Comparison of ENCODE assay signal across 8 mouse cellular contexts in genomic region chr11:109364337-109364736, GRCm38 (mm10). TPM values are rescaled to one million over a fixed set of nuclear protein-coding genes. Genes with fewer than 3 reads are reported as not detected.
DNase-seq lines count a peak whose midpoint lies in the region; ATAC-seq and TF ChIP-seq lines count a peak whose summit lies in the region.

No protein-coding gene starts in this region.

- H3K4me1 ChIP-seq in heart, embryonic 16.5 days (ENCODE audit: control insufficient read depth, insufficient read depth, low read length): peaks cover 64% of the 10 kb centered on the region
- H3K4me1 ChIP-seq in bone marrow macrophage, adult 2 months (ENCODE audit: control insufficient read depth, insufficient read depth, low read length): peaks cover 38% of the 10 kb centered on the region
- peaks cover 76% of the 10 kb centered on the region for H3K4me1 ChIP-seq in hindbrain, embryonic 13.5 days (replicated peaks)
- H3K4me1 ChIP-seq in midbrain, embryonic 11.5 days (ENCODE audit: control insufficient read depth, insufficient read depth, low read length): peaks cover 18% of the 10 kb centered on the region

- H3K9ac ChIP-seq in heart, embryonic 16.5 days (ENCODE audit: low read length): peak overlapping the region; percentile 61
- H3K9ac ChIP-seq in hindbrain, embryonic 13.5 days: peak overlapping the region; percentile 62
- 0 out of 2 replicates have a peak overlapping the region, but pooled peaks have one; percentile 26 for H3K9ac ChIP-seq in midbrain, embryonic 11.5 days (ENCODE audit: low read length)

- ATAC-seq in heart, embryonic 16.5 days (replicated peaks; ENCODE audit: extremely low read depth, insufficient read depth, low FRiP score): no peak
- ATAC-seq in hindbrain, embryonic 13.5 days (ENCODE audit: low FRiP score): no peak
- no peak for ATAC-seq in midbrain, embryonic 11.5 days (ENCODE audit: low FRiP score)
- no peak for ATAC-seq in CD4-positive, CD25-positive, alpha-beta regulatory T cell, adult 4 months
- no peak for ATAC-seq in megakaryocyte progenitor cell, adult 5-6 weeks (replicated peaks; ENCODE audit: poor library complexity)

- no peak for DNase-seq in heart, adult 11 months
- DNase-seq in midbrain, embryonic 11.5 days (ENCODE audit: low spot score, missing footprints): no peak
- DNase-seq in left cerebral cortex, adult 8-10 months (ENCODE audit: low spot score in 2 of 2): no peak

- no peaks in the 10 kb centered on the region for H3K27me3 ChIP-seq in heart, embryonic 16.5 days (ENCODE audit: control insufficient read depth, insufficient read depth, low read length)
- peaks cover 7% of the 10 kb centered on the region; the same call in 1 of the 2 replicates for H3K27me3 ChIP-seq in hindbrain, embryonic 13.5 days
- no peaks in the 10 kb centered on the region; the same call in 1 of the 2 replicates for H3K27me3 ChIP-seq in midbrain, embryonic 11.5 days (ENCODE audit: control insufficient read depth, insufficient read depth, low read length)

- no peaks in the 10 kb centered on the region for H3K9me3 ChIP-seq in heart, embryonic 16.5 days (replicated peaks; ENCODE audit: control insufficient read depth, low read length)
- no peaks in the 10 kb centered on the region for H3K9me3 ChIP-seq in hindbrain, embryonic 13.5 days
- H3K9me3 ChIP-seq in midbrain, embryonic 11.5 days (ENCODE audit: control insufficient read depth, low read length): no peaks in the 10 kb centered on the region

- H3K4me3 ChIP-seq in heart, embryonic 16.5 days (ENCODE audit: low read length): peak overlapping the region; percentile 32
- H3K4me3 ChIP-seq in bone marrow macrophage, adult 2 months (ENCODE audit: insufficient read depth, low read length): peak overlapping the region; percentile 55
- H3K4me3 ChIP-seq in hindbrain, embryonic 13.5 days: peak overlapping the region; percentile 95
- H3K4me3 ChIP-seq in midbrain, embryonic 11.5 days (ENCODE audit: low read depth, low read length): peak overlapping the region; percentile 77; the same call in 1 of the 2 replicates

- no peak for TF ChIP-seq POLR2A in bone marrow macrophage, adult 2 months (IDR thresholded peaks at IDR 0.05; ENCODE audit: borderline replicate concordance, low read depth, low read length)

- TF ChIP-seq CTCF in bone marrow macrophage, adult 2 months (IDR thresholded peaks at IDR 0.05; ENCODE audit: low read depth, low read length): no peak

- H3K4me2 ChIP-seq in heart, embryonic 16.5 days (ENCODE audit: low read depth, low read length): peak overlapping the region; percentile 66
- peak overlapping the region; percentile 82 for H3K4me2 ChIP-seq in hindbrain, embryonic 13.5 days
- peak overlapping the region; percentile 79 for H3K4me2 ChIP-seq in midbrain, embryonic 11.5 days

- peaks cover 8% of the 10 kb centered on the region for H3K36me3 ChIP-seq in heart, embryonic 16.5 days (ENCODE audit: control insufficient read depth, insufficient read depth)
- peaks cover 26% of the 10 kb centered on the region for H3K36me3 ChIP-seq in hindbrain, embryonic 13.5 days
- H3K36me3 ChIP-seq in midbrain, embryonic 11.5 days (ENCODE audit: control insufficient read depth, insufficient read depth, low read length): peaks cover 2% of the 10 kb centered on the region; the same call in 1 of the 2 replicates

- 0 out of 2 replicates have a peak overlapping the region, but pooled peaks have one; percentile 7 for H3K27ac ChIP-seq in heart, embryonic 16.5 days (ENCODE audit: low read length)
- H3K27ac ChIP-seq in bone marrow macrophage, adult 2 months (ENCODE audit: insufficient read depth, low read depth, low read length): peak overlapping the region; percentile 34
- no peak overlapping the region for H3K27ac ChIP-seq in hindbrain, embryonic 13.5 days
- H3K27ac ChIP-seq in midbrain, embryonic 11.5 days (ENCODE audit: low read depth, low read length): no peak overlapping the region

- 40% methylated on average over 2 of the region's 2 CpGs for WGBS in heart, embryonic 16.5 days
- WGBS in hindbrain, embryonic 13.5 days: 78% methylated on average over 2 of the region's 2 CpGs
- 74% methylated on average over 2 of the region's 2 CpGs for WGBS in midbrain, embryonic 11.5 days

RNA-seq across cellular contexts. Expression of gene Gna13, which starts 1.7 kb away (rescaled TPM):
- polyA plus RNA-seq in heart, embryonic 16.5 days (2015; fragmentation: Nextera tagmentation; extraction: Ambion mirVana): 20.7 and 21.6 TPM in 2 replicates
- polyA plus RNA-seq in bone marrow macrophage, adult 2 months (2012; ENCODE audit: insufficient read depth, insufficient read length, missing spikeins): 77.0 and 84.9 TPM in 2 replicates
- 15.1 and 16.6 TPM in 2 replicates for polyA plus RNA-seq in hindbrain, embryonic 13.5 days (2015; fragmentation: Nextera tagmentation; extraction: Ambion mirVana)
- polyA plus RNA-seq in midbrain, embryonic 11.5 days (2014; fragmentation: Nextera tagmentation; extraction: Ambion mirVana): 19.4 and 20.4 TPM in 2 replicates
- 10 to 100 TPM; 55.1 to 57.8 TPM for polyA plus RNA-seq in CD4-positive, CD25-positive, alpha-beta regulatory T cell, adult 4 months (2017; shearing (Covaris generic))
- total RNA-seq in megakaryocyte progenitor cell, adult 5-6 weeks (2015): 50.4 and 59.9 TPM in 2 replicates
- total RNA-seq in megakaryocyte progenitor cell, adult 5-6 weeks (2017): 36.3 and 42.8 TPM in 2 replicates
- total RNA-seq in left cerebral cortex, adult 8-10 months (2022): 10 to 100 TPM; 51.9 to 58.1 (median 54.0) TPM

RNA-seq across cellular contexts. Expression of gene 9930022D16Rik, which starts 49.4 kb away (rescaled TPM):
- not detected in 2 replicates for polyA plus RNA-seq in heart, embryonic 16.5 days (2015; fragmentation: Nextera tagmentation; extraction: Ambion mirVana)
- 0.40 and 0.49 TPM in 2 replicates for polyA plus RNA-seq in bone marrow macrophage, adult 2 months (2012; ENCODE audit: insufficient read depth, insufficient read length, missing spikeins)
- not detected in 2 replicates for polyA plus RNA-seq in hindbrain, embryonic 13.5 days (2015; fragmentation: Nextera tagmentation; extraction: Ambion mirVana)
- not detected in 2 replicates for polyA plus RNA-seq in midbrain, embryonic 11.5 days (2014; fragmentation: Nextera tagmentation; extraction: Ambion mirVana)
- under 1 TPM; 0.22 to 0.39 TPM for polyA plus RNA-seq in CD4-positive, CD25-positive, alpha-beta regulatory T cell, adult 4 months (2017; shearing (Covaris generic))
- not detected in 2 replicates for total RNA-seq in megakaryocyte progenitor cell, adult 5-6 weeks (2015)
- not detected in 2 replicates for total RNA-seq in megakaryocyte progenitor cell, adult 5-6 weeks (2017)
- not detected for total RNA-seq in left cerebral cortex, adult 8-10 months (2022)

Comparison
In these comparisons a context has a peak if more than half of its experiments do, and no peak if none do; other contexts are left out.
1. H3K27ac ChIP-seq: peak in heart, embryonic 16.5 days (single experiment) and bone marrow macrophage, adult 2 months (single experiment); none in hindbrain, embryonic 13.5 days (single experiment) and midbrain, embryonic 11.5 days (single experiment).
2. H3K4me3 ChIP-seq: peak in every context shown above with its lines; median percentile 95 in hindbrain, embryonic 13.5 days; 77 in midbrain, embryonic 11.5 days; 55 in bone marrow macrophage, adult 2 months; 32 in heart, embryonic 16.5 days.
3. Peak in every context shown above with its lines, with median percentiles within 50 percentile points of each other: H3K4me2 ChIP-seq and H3K9ac ChIP-seq.